Mouse (Mus musculus): ENCODE measurements around the gene Ptpre.

DNA sequence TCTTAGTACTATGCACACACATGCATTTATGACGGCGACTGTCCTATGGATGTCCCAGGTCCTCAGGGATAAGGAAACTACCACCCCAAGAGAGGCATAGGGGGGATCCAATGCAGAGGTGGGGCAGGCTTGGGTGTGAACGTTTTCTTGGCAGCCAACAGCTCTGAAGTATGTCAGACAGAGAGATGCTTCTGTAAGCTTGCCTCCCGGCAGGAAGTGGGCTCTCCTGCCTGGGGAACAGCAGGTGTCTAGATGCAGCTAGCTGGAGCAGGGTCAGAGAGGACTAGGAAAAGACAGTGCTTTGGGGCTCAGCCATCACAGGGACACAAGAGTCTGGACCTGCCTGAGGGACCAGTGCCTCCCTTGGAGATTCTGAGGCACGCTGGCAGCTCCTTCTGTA, 9.2 kb downstream of the Ptpre start:
- TF ChIP-seq CTCF (conservative IDR thresholded peaks at IDR 0.05; ENCODE audit: low read length) (no peak), NANOG (IDR thresholded peaks at IDR 0.05; ENCODE audit: borderline replicate concordance, low read length) (no peak)

All from E14TG2a.4 (cell line).